Mouse (Mus musculus): Measurements from ENCODE around the gene Rpl24.

GRCm38 (mm10) chr16:55967221-55967620 is 1.1 kb downstream of the Rpl24 start:
- TF ChIP-seq CTCF (IDR thresholded peaks at IDR 0.05; ENCODE audit: insufficient read depth, low read depth, low read length), result no peak
- TF ChIP-seq POLR2A (IDR thresholded peaks at IDR 0.05; ENCODE audit: insufficient read depth, low read depth, low read length), result no peak
